Mouse (Mus musculus) midbrain, embryonic 10.5 days (tissue): ENCODE measurements around the gene Mrpl54. TPM values are rescaled to one million over a fixed set of nuclear protein-coding genes. Genes with fewer than 3 reads are reported as not detected.

Source experiments
- DNase-seq: peaks from one replicate; pipeline ENCODE4 v3.0.0-alpha.2; 2017; ENCODE audit warnings: low spot score
- H3K27ac ChIP-seq: fragments of 300-500 bp; sonication (generic); replicated peaks from 2 replicates; pipeline ENCODE4 v1.5.1; 2016; ENCODE audit warnings: mild to moderate bottlenecking
- H3K27me3 ChIP-seq: fragments of 300-500 bp; sonication (generic); 2 replicates; pipeline ENCODE4 v1.6.1; 2016; ENCODE audit warnings: low read depth, mild to moderate bottlenecking; ENCODE audit not compliant: poor library complexity, severe bottlenecking
- H3K36me3 ChIP-seq: fragments of 300-500 bp; sonication (generic); 2 replicates; pipeline ENCODE4 v1.6.1; 2016; ENCODE audit warnings: mild to moderate bottlenecking, moderate library complexity
- H3K4me1 ChIP-seq: fragments of 300-500 bp; sonication (generic); 2 replicates; pipeline ENCODE4 v1.6.1; 2016
- H3K4me3 ChIP-seq: fragments of 300-500 bp; sonication (generic); 2 replicates; pipeline ENCODE4 v1.5.1; 2016; ENCODE audit warnings: mild to moderate bottlenecking, moderate library complexity
- H3K9me3 ChIP-seq: fragments of 300-500 bp; sonication (generic); replicated peaks from 2 replicates; pipeline ENCODE4 v1.6.1; 2016; ENCODE audit warnings: mild to moderate bottlenecking
- WGBS: fragments of 180-500 bp; shearing (Covaris S2); methylation state at CpG from one replicate; pipeline ENCODE4 v1.1.7; 2016; 5-methylcytosine and 5-hydroxymethylcytosine counted together
- polyA plus RNA-seq: library from polyadenylated mRNA; unstranded; fragments of >200 nt; fragmentation: Nextera tagmentation; extraction: Ambion mirVana; gene quantifications from 2 replicates; pipeline ENCODE4 v1.2.1, GENCODE M21; 2016

Mrpl54 gene
- polyA plus RNA-seq, 1 experiment from 2014 or later: 258 TPM

GRCm38 (mm10) chr10:81302288-81302687 lies 35.6 kb upstream of the Mrpl54 start:
- WGBS: 77% methylated on average over 4 of the region's 4 CpGs
- no peak for DNase-seq
- Histone ChIP-seq H3K4me3 (peak overlapping the region; percentile 9; the same call in 1 of the 2 replicates), H3K27ac (peak overlapping the region; percentile 67), H3K36me3 (peaks cover 49% of the 10 kb centered on the region), H3K4me1 (peaks cover 66% of the 10 kb centered on the region), H3K9me3 (no peaks in the 10 kb centered on the region), H3K27me3 (no peaks in the 10 kb centered on the region)

- Histone ChIP-seq H3K27me3 (no peaks in the 10 kb centered on the region), H3K4me1 (peaks cover 73% of the 10 kb centered on the region), H3K36me3 (peaks cover 43% of the 10 kb centered on the region), H3K27ac (0 out of 2 replicates have a peak overlapping the region, but pooled peaks have one; percentile 0), H3K4me3 (no peak overlapping the region), H3K9me3 (no peaks in the 10 kb centered on the region)
- WGBS: 81% methylated on average over 9 of the region's 9 CpGs
- DNase-seq: no peak
Observed at GRCm38 (mm10) chr10:81301321-81301720, 34.6 kb upstream of the Mrpl54 start.

GRCm38 (mm10) chr10:81300352-81300907 lies 33.7 kb upstream of the Mrpl54 start:
- no peaks in the 10 kb centered on the region for H3K9me3 ChIP-seq
- peaks cover 43% of the 10 kb centered on the region for H3K36me3 ChIP-seq
- no peaks in the 10 kb centered on the region for H3K27me3 ChIP-seq
- H3K4me3 ChIP-seq: no peak overlapping the region
- H3K27ac ChIP-seq: 0 out of 2 replicates have a peak overlapping the region, but pooled peaks have one; percentile 52
- peaks cover 81% of the 10 kb centered on the region for H3K4me1 ChIP-seq
- WGBS: 88% methylated on average over 9 of the region's 9 CpGs
- DNase-seq: no peak

- Histone ChIP-seq H3K27me3 (no peaks in the 10 kb centered on the region), H3K27ac (peak overlapping the region; percentile 52; the same call in 1 of the 2 replicates), H3K36me3 (peaks cover 39% of the 10 kb centered on the region), H3K4me3 (no peak overlapping the region), H3K9me3 (no peaks in the 10 kb centered on the region), H3K4me1 (peaks cover 85% of the 10 kb centered on the region)
- DNase-seq: no peak
- WGBS: 92% methylated on average over 14 of the region's 14 CpGs
Observed at GRCm38 (mm10) chr10:81299585-81300351, 33.0 kb upstream of the Mrpl54 start.

GRCm38 (mm10) chr10:81298369-81299100 lies 31.8 kb upstream of the Mrpl54 start:
- H3K27ac ChIP-seq: no peak overlapping the region
- H3K4me3 ChIP-seq: no peak overlapping the region; the same call in 1 of the 2 replicates
- 94% methylated on average over 17 of the region's 17 CpGs for WGBS
- H3K4me1 ChIP-seq: peaks cover 87% of the 10 kb centered on the region
- no peak for DNase-seq
- no peaks in the 10 kb centered on the region for H3K9me3 ChIP-seq
- H3K36me3 ChIP-seq: peaks cover 37% of the 10 kb centered on the region
- no peaks in the 10 kb centered on the region for H3K27me3 ChIP-seq

GRCm38 (mm10) chr10:81297845-81298244 lies 31.1 kb upstream of the Mrpl54 start:
- 80% methylated on average over 10 of the region's 10 CpGs for WGBS
- DNase-seq: no peak
- H3K4me1 ChIP-seq: peaks cover 84% of the 10 kb centered on the region

GRCm38 (mm10) chr10:81297246-81297645 lies 30.5 kb upstream of the Mrpl54 start:
- no peak for DNase-seq
- Histone ChIP-seq H3K4me3 (0 out of 2 replicates have a peak overlapping the region, but pooled peaks have one; percentile 5), H3K9me3 (no peaks in the 10 kb centered on the region), H3K4me1 (peaks cover 78% of the 10 kb centered on the region), H3K27ac (no peak overlapping the region), H3K36me3 (peaks cover 32% of the 10 kb centered on the region), H3K27me3 (0 out of 2 replicates have a peak, but pooled peaks cover 1% of the 10 kb centered on the region)
- WGBS: 79% methylated on average over 6 of the region's 6 CpGs

More at GRCm38 (mm10) chr10:81297845-81298244, 31.1 kb upstream of the Mrpl54 start:
- Histone ChIP-seq H3K27me3 (no peaks in the 10 kb centered on the region), H3K4me3 (no peak overlapping the region), H3K36me3 (peaks cover 37% of the 10 kb centered on the region), H3K27ac (0 out of 2 replicates have a peak overlapping the region, but pooled peaks have one; percentile 7), H3K9me3 (no peaks in the 10 kb centered on the region)

- Histone ChIP-seq H3K9me3 (no peaks in the 10 kb centered on the region), H3K27me3 (peaks cover 22% of the 10 kb centered on the region), H3K36me3 (peaks cover 27% of the 10 kb centered on the region), H3K4me1 (peaks cover 62% of the 10 kb centered on the region), H3K27ac (no peak overlapping the region), H3K4me3 (peak overlapping the region; percentile 71; the same call in 1 of the 2 replicates)
- DNase-seq: no peak
- 93% methylated on average over 6 of the region's 6 CpGs for WGBS
Observed at GRCm38 (mm10) chr10:81295185-81295584, 28.5 kb upstream of the Mrpl54 start.

- no peaks in the 10 kb centered on the region for H3K9me3 ChIP-seq
Observed at GRCm38 (mm10) chr10:81294442-81294841, 27.7 kb upstream of the Mrpl54 start.

GRCm38 (mm10) chr10:81293334-81294030 lies 26.7 kb upstream of the Mrpl54 start:
- peaks cover 37% of the 10 kb centered on the region for H3K27me3 ChIP-seq
- WGBS: 5% methylated on average over 25 of the region's 25 CpGs

More at GRCm38 (mm10) chr10:81294442-81294841, 27.7 kb upstream of the Mrpl54 start:
- no peak for DNase-seq
- H3K27me3 ChIP-seq: peaks cover 29% of the 10 kb centered on the region
- H3K27ac ChIP-seq: peak overlapping the region; percentile 96; the same call in 1 of the 2 replicates
- WGBS: 67% methylated on average over 8 of the region's 8 CpGs
- peaks cover 56% of the 10 kb centered on the region for H3K4me1 ChIP-seq
- H3K4me3 ChIP-seq: peak overlapping the region; percentile 71
- peaks cover 25% of the 10 kb centered on the region for H3K36me3 ChIP-seq

GRCm38 (mm10) chr10:81292554-81293333 lies 26.0 kb upstream of the Mrpl54 start, which contains the start of gene Pip5k1c:
Pip5k1c (plus strand) TSS chr10:81292963.
- Histone ChIP-seq H3K4me1 (peaks cover 57% of the 10 kb centered on the region), H3K4me3 (peak within 1 kb of the TSS; percentile 71), H3K27ac (peak within 1 kb of the TSS; percentile 96), H3K36me3 (peaks cover 18% of the 10 kb centered on the region), H3K9me3 (no peaks in the 10 kb centered on the region), H3K27me3 (peaks cover 45% of the 10 kb centered on the region)
- DNase-seq: peak; percentile 100
- WGBS: under 1% methylated on average over 74 of the region's 80 CpGs

More at GRCm38 (mm10) chr10:81293334-81294030, 26.7 kb upstream of the Mrpl54 start:
- peak overlapping the region; percentile 96 for H3K27ac ChIP-seq
- H3K9me3 ChIP-seq: no peaks in the 10 kb centered on the region
- peaks cover 53% of the 10 kb centered on the region for H3K4me1 ChIP-seq
- no peak for DNase-seq
- H3K36me3 ChIP-seq: peaks cover 25% of the 10 kb centered on the region
- peak overlapping the region; percentile 71 for H3K4me3 ChIP-seq
